Mouse (Mus musculus): ENCODE measurements around the gene B3galt2. TPM values are rescaled to one million over a fixed set of nuclear protein-coding genes. Genes with fewer than 3 reads are reported as not detected.
"Not testable (repeated sequence)": the region's sequence is repeated elsewhere in the genome, so short reads cannot be mapped to it uniquely, and the experiment has no call there.

B3galt2 gene
- polyA plus RNA-seq, 1 experiment from 2014 or later = 12.3 TPM

GRCm38 (mm10) chr1:143632854-143633587 is 7.4 kb upstream of the B3galt2 start:
- Histone ChIP-seq H3K27me3 (ENCODE audit: control insufficient read depth, insufficient read depth, low read length) (no peaks in the 10 kb centered on the region), H3K4me1 (ENCODE audit: control insufficient read depth, insufficient read depth, low read length) (no peaks in the 10 kb centered on the region), H3K4me2 (ENCODE audit: low read depth, low read length) (no peak overlapping the region), H3K9me3 (ENCODE audit: control insufficient read depth, low read length) (no peaks in the 10 kb centered on the region), H3K9ac (replicated peaks; ENCODE audit: low read depth, low read length) (no peak overlapping the region), H3K27ac (ENCODE audit: low read depth, low read length) (no peak overlapping the region), H3K4me3 (ENCODE audit: low read depth, low read length) (no peak overlapping the region), H3K36me3 (ENCODE audit: control insufficient read depth, insufficient read depth, low read length) (no peaks in the 10 kb centered on the region)
- 86% methylated on average over 2 of the region's 2 CpGs for WGBS
- no peak for ATAC-seq (ENCODE audit: low read depth)

DNA sequence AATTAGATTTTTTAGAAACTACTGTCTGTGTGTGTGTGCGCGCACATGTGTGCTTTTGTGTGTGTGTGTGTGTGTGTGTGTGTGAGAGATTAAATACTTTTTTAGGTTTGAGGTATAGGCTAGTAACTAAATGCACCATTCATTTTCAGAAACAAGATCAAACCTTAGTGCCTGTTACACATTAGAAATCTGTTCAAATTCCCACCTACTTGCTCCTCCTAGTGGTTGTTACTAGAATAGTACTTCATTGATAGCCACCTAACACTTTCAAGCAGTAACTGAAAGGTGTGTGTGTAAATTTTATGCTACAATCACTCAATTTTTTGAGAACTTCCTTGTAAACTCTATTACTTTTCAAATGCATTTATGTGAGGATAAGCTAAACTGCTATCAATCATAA is 3.8 kb downstream of the B3galt2 start:
- H3K4me2 ChIP-seq (ENCODE audit: low read depth, low read length) = peak overlapping the region; percentile 9; the same call in 1 of the 2 replicates
- H3K9ac ChIP-seq (replicated peaks; ENCODE audit: low read depth, low read length) = no peak overlapping the region
- peak overlapping the region; percentile 24 for H3K4me3 ChIP-seq (ENCODE audit: low read depth, low read length)
- peak; percentile 22; the same call in 1 of the 2 replicates for ATAC-seq (ENCODE audit: low read depth)
- no peak overlapping the region for H3K27ac ChIP-seq (ENCODE audit: low read depth, low read length)
- H3K4me1 ChIP-seq (ENCODE audit: control insufficient read depth, insufficient read depth, low read length) = no peaks in the 10 kb centered on the region
- 95% methylated on average over 2 of the region's 2 CpGs for WGBS
- H3K27me3 ChIP-seq (ENCODE audit: control insufficient read depth, insufficient read depth, low read length) = no peaks in the 10 kb centered on the region
- peaks cover 4% of the 10 kb centered on the region; the same call in 1 of the 2 replicates for H3K36me3 ChIP-seq (ENCODE audit: control insufficient read depth, insufficient read depth, low read length)
- H3K9me3 ChIP-seq (ENCODE audit: control insufficient read depth, low read length) = no peaks in the 10 kb centered on the region

GRCm38 (mm10) chr1:143645386-143645785 is 4.9 kb downstream of the B3galt2 start:
- no peak overlapping the region for H3K27ac ChIP-seq (ENCODE audit: low read depth, low read length)
- no peaks in the 10 kb centered on the region for H3K27me3 ChIP-seq (ENCODE audit: control insufficient read depth, insufficient read depth, low read length)
- no peak overlapping the region for H3K9ac ChIP-seq (replicated peaks; ENCODE audit: low read depth, low read length)
- peak overlapping the region; percentile 35; the same call in 1 of the 2 replicates for H3K4me2 ChIP-seq (ENCODE audit: low read depth, low read length)
- H3K9me3 ChIP-seq (ENCODE audit: control insufficient read depth, low read length) = no peaks in the 10 kb centered on the region
- no peaks in the 10 kb centered on the region for H3K4me1 ChIP-seq (ENCODE audit: control insufficient read depth, insufficient read depth, low read length)
- H3K36me3 ChIP-seq (ENCODE audit: control insufficient read depth, insufficient read depth, low read length) = peaks cover 4% of the 10 kb centered on the region; the same call in 1 of the 2 replicates
- H3K4me3 ChIP-seq (ENCODE audit: low read depth, low read length) = peak overlapping the region; percentile 19; the same call in 1 of the 2 replicates
- ATAC-seq (ENCODE audit: low read depth) = no peak
- 44% methylated on average over 4 of the region's 4 CpGs for whole genome bisulfite sequencing

GRCm38 (mm10) chr1:143646219-143646618 is 5.8 kb downstream of the B3galt2 start:
- 81% methylated on average over 4 of the region's 4 CpGs for WGBS
- Histone ChIP-seq H3K36me3 (ENCODE audit: control insufficient read depth, insufficient read depth, low read length) (peaks cover 4% of the 10 kb centered on the region; the same call in 1 of the 2 replicates), H3K4me1 (ENCODE audit: control insufficient read depth, insufficient read depth, low read length) (no peaks in the 10 kb centered on the region), H3K4me2 (ENCODE audit: low read depth, low read length) (no peak overlapping the region), H3K9me3 (ENCODE audit: control insufficient read depth, low read length) (no peaks in the 10 kb centered on the region), H3K4me3 (ENCODE audit: low read depth, low read length) (no peak overlapping the region), H3K27me3 (ENCODE audit: control insufficient read depth, insufficient read depth, low read length) (no peaks in the 10 kb centered on the region), H3K27ac (ENCODE audit: low read depth, low read length) (no peak overlapping the region), H3K9ac (replicated peaks; ENCODE audit: low read depth, low read length) (no peak overlapping the region)
- no peak for ATAC-seq (ENCODE audit: low read depth)

DNA sequence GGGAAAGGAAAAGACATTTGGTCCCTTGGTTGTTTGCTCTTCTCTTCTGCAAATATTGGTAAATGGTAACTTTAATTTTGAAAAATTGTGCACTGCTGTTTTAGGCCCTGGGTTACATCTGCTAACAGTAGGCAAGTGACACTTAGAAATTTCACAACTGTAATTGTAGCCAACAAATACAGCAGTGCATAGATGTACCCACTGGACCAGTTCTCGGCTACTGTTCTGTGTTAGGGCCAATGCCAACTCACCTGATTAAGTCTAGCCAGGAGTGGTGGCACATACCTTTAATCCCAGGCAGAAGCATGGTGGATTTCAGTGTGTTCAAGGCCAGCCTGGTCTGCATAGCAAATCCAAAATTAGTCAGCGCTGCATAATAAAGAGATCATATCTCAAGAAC is 9.9 kb downstream of the B3galt2 start:
- Histone ChIP-seq H3K27me3 (ENCODE audit: control insufficient read depth, insufficient read depth, low read length) (no peaks in the 10 kb centered on the region), H3K4me1 (ENCODE audit: control insufficient read depth, insufficient read depth, low read length) (no peaks in the 10 kb centered on the region), H3K27ac (ENCODE audit: low read depth, low read length) (no peak overlapping the region), H3K4me3 (ENCODE audit: low read depth, low read length) (no peak overlapping the region), H3K4me2 (ENCODE audit: low read depth, low read length) (no peak overlapping the region), H3K36me3 (ENCODE audit: control insufficient read depth, insufficient read depth, low read length) (peaks cover 4% of the 10 kb centered on the region; the same call in 1 of the 2 replicates), H3K9me3 (ENCODE audit: control insufficient read depth, low read length) (no peaks in the 10 kb centered on the region), H3K9ac (replicated peaks; ENCODE audit: low read depth, low read length) (no peak overlapping the region)
- ATAC-seq (ENCODE audit: low read depth) = no peak
- 97% methylated on average over 2 of the region's 2 CpGs for WGBS

DNA sequence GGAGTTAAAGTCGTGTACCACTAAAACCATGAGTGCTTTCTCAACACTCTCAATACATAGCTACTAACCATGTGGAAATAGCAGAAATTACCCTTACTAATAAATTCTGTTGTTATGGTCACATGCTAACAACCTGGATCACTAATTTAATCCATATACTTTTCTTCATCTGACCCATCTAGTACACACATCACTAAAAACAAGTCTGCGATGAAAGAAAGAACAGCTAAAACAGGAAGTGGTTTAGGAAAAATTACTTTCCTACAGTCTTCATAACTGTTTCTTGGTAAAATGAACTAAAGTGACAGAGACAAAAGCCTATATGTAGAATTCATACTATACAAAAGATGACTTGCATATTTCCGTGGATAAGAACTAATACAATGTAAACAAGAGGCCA is 13.2 kb downstream of the B3galt2 start:
- H3K9me3 ChIP-seq (ENCODE audit: control insufficient read depth, low read length) = no peaks in the 10 kb centered on the region
- H3K9ac ChIP-seq (replicated peaks; ENCODE audit: low read depth, low read length) = no peak overlapping the region
- no peaks in the 10 kb centered on the region for H3K36me3 ChIP-seq (ENCODE audit: control insufficient read depth, insufficient read depth, low read length)
- no peak overlapping the region for H3K4me3 ChIP-seq (ENCODE audit: low read depth, low read length)
- 89% methylated on average over 3 of the region's 3 CpGs for WGBS
- no peak for ATAC-seq (ENCODE audit: low read depth)
- H3K4me1 ChIP-seq (ENCODE audit: control insufficient read depth, insufficient read depth, low read length) = no peaks in the 10 kb centered on the region
- H3K27ac ChIP-seq (ENCODE audit: low read depth, low read length) = no peak overlapping the region
- H3K4me2 ChIP-seq (ENCODE audit: low read depth, low read length) = no peak overlapping the region
- H3K27me3 ChIP-seq (ENCODE audit: control insufficient read depth, insufficient read depth, low read length) = no peaks in the 10 kb centered on the region

GRCm38 (mm10) chr1:143663197-143663596 is 22.7 kb downstream of the B3galt2 start:
- Histone ChIP-seq H3K9me3 (ENCODE audit: control insufficient read depth, low read length) (no peaks in the 10 kb centered on the region), H3K4me2 (ENCODE audit: low read depth, low read length) (no peak overlapping the region), H3K27ac (ENCODE audit: low read depth, low read length) (no peak overlapping the region), H3K36me3 (ENCODE audit: control insufficient read depth, insufficient read depth, low read length) (no peaks in the 10 kb centered on the region), H3K4me3 (ENCODE audit: low read depth, low read length) (no peak overlapping the region), H3K9ac (replicated peaks; ENCODE audit: low read depth, low read length) (no peak overlapping the region), H3K27me3 (ENCODE audit: control insufficient read depth, insufficient read depth, low read length) (no peaks in the 10 kb centered on the region), H3K4me1 (ENCODE audit: control insufficient read depth, insufficient read depth, low read length) (no peaks in the 10 kb centered on the region)
- ATAC-seq (ENCODE audit: low read depth) = no peak
- WGBS = 97% methylated on average over 2 of the region's 2 CpGs

GRCm38 (mm10) chr1:143664786-143665185 is 24.3 kb downstream of the B3galt2 start:
- H3K4me2 ChIP-seq (ENCODE audit: low read depth, low read length); H3K4me3 ChIP-seq (ENCODE audit: low read depth, low read length); H3K9ac ChIP-seq (replicated peaks; ENCODE audit: low read depth, low read length); ATAC-seq (ENCODE audit: low read depth); H3K4me1 ChIP-seq (ENCODE audit: control insufficient read depth, insufficient read depth, low read length); H3K27me3 ChIP-seq (ENCODE audit: control insufficient read depth, insufficient read depth, low read length); H3K36me3 ChIP-seq (ENCODE audit: control insufficient read depth, insufficient read depth, low read length); H3K9me3 ChIP-seq (ENCODE audit: control insufficient read depth, low read length); H3K27ac ChIP-seq (ENCODE audit: low read depth, low read length): not testable (repeated sequence)
- WGBS = 93% methylated on average over 4 of the region's 4 CpGs

- 92% methylated on average over 4 of the region's 4 CpGs for WGBS
- Histone ChIP-seq H3K9ac (replicated peaks; ENCODE audit: low read depth, low read length) (no peak overlapping the region), H3K27ac (ENCODE audit: low read depth, low read length) (no peak overlapping the region), H3K27me3 (ENCODE audit: control insufficient read depth, insufficient read depth, low read length) (no peaks in the 10 kb centered on the region), H3K4me2 (ENCODE audit: low read depth, low read length) (no peak overlapping the region), H3K36me3 (ENCODE audit: control insufficient read depth, insufficient read depth, low read length) (no peaks in the 10 kb centered on the region; the same call in 1 of the 2 replicates), H3K4me3 (ENCODE audit: low read depth, low read length) (no peak overlapping the region), H3K4me1 (ENCODE audit: control insufficient read depth, insufficient read depth, low read length) (no peaks in the 10 kb centered on the region), H3K9me3 (ENCODE audit: control insufficient read depth, low read length) (no peaks in the 10 kb centered on the region)
- ATAC-seq (ENCODE audit: low read depth) = no peak
Observed at GRCm38 (mm10) chr1:143675734-143676361, 35.4 kb downstream of the B3galt2 start.
